Mouse (Mus musculus): ENCODE measurements at regions not wholly inside any gene's neighbourhood (a gene's known extent, or its start where the extent isn't known, plus 50 kb on each side); places are given as distances from the start of the nearest gene placed in this dataset.

GRCm38 (mm10) chr4:142622151-142622861, 383.1 kb upstream of the Kazn start:
- Histone ChIP-seq H3K4me3 (no peak overlapping the region), H3K27ac (no peak overlapping the region), H3K9ac (no peak overlapping the region), H3K4me2 (no peak overlapping the region), H3K27me3 (no peaks in the 10 kb centered on the region), H3K9me3 (replicated peaks) (no peaks in the 10 kb centered on the region), H3K36me3 (ENCODE audit: poor library complexity, severe bottlenecking) (no peaks in the 10 kb centered on the region), H3K4me1 (peaks cover 10% of the 10 kb centered on the region)
- no peak for ATAC-seq
- 52% methylated on average over 17 of the region's 17 CpGs for WGBS

GRCm38 (mm10) chr4:142619396-142619795, 380.2 kb upstream of the Kazn start:
- no peak for ATAC-seq
- WGBS, result 70% methylated on average over 8 of the region's 8 CpGs
- no peaks in the 10 kb centered on the region for H3K27me3 ChIP-seq

GRCm38 (mm10) chr4:142618770-142619169, 379.6 kb upstream of the Kazn start:
- H3K4me1 ChIP-seq, result peaks cover 10% of the 10 kb centered on the region
- no peak overlapping the region for H3K9ac ChIP-seq
- no peaks in the 10 kb centered on the region for H3K9me3 ChIP-seq (replicated peaks)
- H3K4me3 ChIP-seq, result no peak overlapping the region
- no peak for ATAC-seq
- H3K36me3 ChIP-seq (ENCODE audit: poor library complexity, severe bottlenecking), result no peaks in the 10 kb centered on the region
- H3K4me2 ChIP-seq, result no peak overlapping the region
- H3K27ac ChIP-seq, result no peak overlapping the region
- no peaks in the 10 kb centered on the region for H3K27me3 ChIP-seq
- 13% methylated on average over 4 of the region's 4 CpGs for WGBS

More at GRCm38 (mm10) chr4:142619396-142619795, 380.2 kb upstream of the Kazn start:
- H3K27ac ChIP-seq, result no peak overlapping the region
- no peak overlapping the region for H3K4me2 ChIP-seq
- H3K9me3 ChIP-seq (replicated peaks), result no peaks in the 10 kb centered on the region
- H3K4me1 ChIP-seq, result peaks cover 10% of the 10 kb centered on the region
- H3K9ac ChIP-seq, result no peak overlapping the region
- H3K4me3 ChIP-seq, result no peak overlapping the region
- no peaks in the 10 kb centered on the region for H3K36me3 ChIP-seq (ENCODE audit: poor library complexity, severe bottlenecking)

- Histone ChIP-seq H3K9ac (no peak overlapping the region), H3K27me3 (no peaks in the 10 kb centered on the region), H3K4me1 (peaks cover 10% of the 10 kb centered on the region), H3K9me3 (replicated peaks) (no peaks in the 10 kb centered on the region), H3K27ac (no peak overlapping the region), H3K4me2 (no peak overlapping the region), H3K36me3 (ENCODE audit: poor library complexity, severe bottlenecking) (no peaks in the 10 kb centered on the region), H3K4me3 (no peak overlapping the region)
- WGBS, result 66% methylated on average over 5 of the region's 5 CpGs
- no peak for ATAC-seq
Measured at GRCm38 (mm10) chr4:142617676-142618075, 378.5 kb upstream of the Kazn start.

- Histone ChIP-seq H3K36me3 (ENCODE audit: poor library complexity, severe bottlenecking) (no peaks in the 10 kb centered on the region), H3K4me1 (peaks cover 4% of the 10 kb centered on the region), H3K4me3 (no peak overlapping the region), H3K27me3 (no peaks in the 10 kb centered on the region), H3K27ac (no peak overlapping the region), H3K9ac (no peak overlapping the region), H3K4me2 (no peak overlapping the region), H3K9me3 (replicated peaks) (no peaks in the 10 kb centered on the region)
- WGBS, result 86% methylated on average over 7 of the region's 7 CpGs
- no peak for ATAC-seq
Measured at GRCm38 (mm10) chr4:142616901-142617300, 377.7 kb upstream of the Kazn start.

GRCm38 (mm10) chr4:142605098-142605497, 365.9 kb upstream of the Kazn start:
- H3K27me3 ChIP-seq, result no peaks in the 10 kb centered on the region
- 89% methylated on average over 3 of the region's 3 CpGs for WGBS
- H3K9me3 ChIP-seq (replicated peaks), result peaks cover 4% of the 10 kb centered on the region; the same call in 1 of the 2 replicates
- no peak overlapping the region for H3K4me3 ChIP-seq
- no peak overlapping the region for H3K27ac ChIP-seq
- H3K4me1 ChIP-seq, result no peaks in the 10 kb centered on the region
- H3K9ac ChIP-seq, result no peak overlapping the region
- ATAC-seq, result no peak
- H3K4me2 ChIP-seq, result no peak overlapping the region
- no peaks in the 10 kb centered on the region for H3K36me3 ChIP-seq (ENCODE audit: poor library complexity, severe bottlenecking)

- H3K4me3 ChIP-seq, result no peak overlapping the region
- H3K4me1 ChIP-seq, result no peaks in the 10 kb centered on the region
- H3K4me2 ChIP-seq, result no peak overlapping the region
- H3K27me3 ChIP-seq, result no peaks in the 10 kb centered on the region
- H3K9ac ChIP-seq, result no peak overlapping the region
- H3K27ac ChIP-seq, result no peak overlapping the region
- peaks cover 4% of the 10 kb centered on the region; the same call in 1 of the 2 replicates for H3K9me3 ChIP-seq (replicated peaks)
- 87% methylated on average over 4 of the region's 4 CpGs for WGBS
- H3K36me3 ChIP-seq (ENCODE audit: poor library complexity, severe bottlenecking), result no peaks in the 10 kb centered on the region
- no peak for ATAC-seq
Measured at GRCm38 (mm10) chr4:142597214-142597613, 358.0 kb upstream of the Kazn start.

GRCm38 (mm10) chr4:142589084-142589741, 350.0 kb upstream of the Kazn start:
- Histone ChIP-seq H3K36me3 (ENCODE audit: poor library complexity, severe bottlenecking) (no peaks in the 10 kb centered on the region), H3K4me2 (no peak overlapping the region), H3K27me3 (no peaks in the 10 kb centered on the region), H3K4me1 (peaks cover 20% of the 10 kb centered on the region), H3K4me3 (no peak overlapping the region), H3K27ac (peak overlapping the region; percentile 32; the same call in 1 of the 2 replicates), H3K9me3 (replicated peaks) (no peaks in the 10 kb centered on the region), H3K9ac (no peak overlapping the region)
- no peak for ATAC-seq
- 60% methylated on average over 7 of the region's 7 CpGs for WGBS

- Histone ChIP-seq H3K27me3 (no peaks in the 10 kb centered on the region), H3K27ac (peak overlapping the region; percentile 32; the same call in 1 of the 2 replicates), H3K4me1 (peaks cover 20% of the 10 kb centered on the region), H3K4me3 (no peak overlapping the region), H3K4me2 (peak overlapping the region; percentile 24; the same call in 1 of the 2 replicates), H3K9me3 (replicated peaks) (no peaks in the 10 kb centered on the region), H3K36me3 (ENCODE audit: poor library complexity, severe bottlenecking) (no peaks in the 10 kb centered on the region), H3K9ac (no peak overlapping the region)
- 59% methylated on average over 24 of the region's 24 CpGs for WGBS
- peak; percentile 61 for ATAC-seq
Measured at GRCm38 (mm10) chr4:142588418-142589083, 349.4 kb upstream of the Kazn start.

GRCm38 (mm10) chr4:142587345-142588035, 348.3 kb upstream of the Kazn start:
- ATAC-seq, result peak; percentile 55; the same call in 1 of the 2 replicates
- no peaks in the 10 kb centered on the region; the same call in 1 of the 2 replicates for H3K9me3 ChIP-seq (replicated peaks)

GRCm38 (mm10) chr4:142578536-142578935, 339.3 kb upstream of the Kazn start:
- Histone ChIP-seq H3K36me3 (ENCODE audit: poor library complexity, severe bottlenecking) (no peaks in the 10 kb centered on the region), H3K27me3 (no peaks in the 10 kb centered on the region), H3K4me3 (no peak overlapping the region), H3K4me2 (no peak overlapping the region), H3K4me1 (peaks cover 18% of the 10 kb centered on the region), H3K9ac (no peak overlapping the region), H3K27ac (0 out of 2 replicates have a peak overlapping the region, but pooled peaks have one; percentile 5), H3K9me3 (replicated peaks) (no peaks in the 10 kb centered on the region; the same call in 1 of the 2 replicates)
- 28% methylated on average over 4 of the region's 4 CpGs for WGBS
- no peak for ATAC-seq

More at GRCm38 (mm10) chr4:142587345-142588035, 348.3 kb upstream of the Kazn start:
- WGBS, result 25% methylated on average over 22 of the region's 22 CpGs
- Histone ChIP-seq H3K27me3 (no peaks in the 10 kb centered on the region), H3K4me3 (no peak overlapping the region), H3K27ac (0 out of 2 replicates have a peak overlapping the region, but pooled peaks have one; percentile 32), H3K4me2 (peak overlapping the region; percentile 17; the same call in 1 of the 2 replicates), H3K9ac (no peak overlapping the region), H3K36me3 (ENCODE audit: poor library complexity, severe bottlenecking) (no peaks in the 10 kb centered on the region), H3K4me1 (peaks cover 20% of the 10 kb centered on the region)

Data from forebrain, embryonic 13.5 days (tissue).